Mouse (Mus musculus) liver, embryonic 14.5 days (tissue): Measurements from ENCODE around the gene Tmtc2. TPM values are rescaled to one million over a fixed set of nuclear protein-coding genes. Genes with fewer than 3 reads are reported as not detected.

ENCODE experiments used
- ATAC-seq: fragments of 200-750 bp; cut with Nextera tagmentation; 2 replicates; pipeline ENCODE4 v1.8.0; 2017; ENCODE audit warnings: moderate number of reproducible peaks, mild to moderate bottlenecking, moderate library complexity; ENCODE audit not compliant: insufficient read depth
- DNase-seq, 3 experiments: peaks; one replicate each; pipeline ENCODE4 v3.0.0-alpha.2; 2012 to 2013; ENCODE audit warnings: low read depth in 3 of 3, low spot score in 3 of 3
- H3K27ac ChIP-seq: fragments of 300-500 bp; sonication (generic); 2 replicates; pipeline ENCODE4 v1.5.1; 2014; ENCODE audit warnings: moderate library complexity, mild to moderate bottlenecking, control low read depth, inconsistent platforms
- H3K27me3 ChIP-seq: fragments of 300-500 bp; sonication (generic); 2 replicates; pipeline ENCODE4 v1.6.1; 2014; ENCODE audit warnings: mild to moderate bottlenecking, low read length, moderate library complexity; ENCODE audit not compliant: control insufficient read depth, insufficient read depth
- H3K36me3 ChIP-seq: fragments of 300-500 bp; sonication (generic); replicated peaks from 2 replicates; pipeline ENCODE4 v1.6.1; 2014; ENCODE audit warnings: low read depth; ENCODE audit not compliant: control insufficient read depth, insufficient read depth
- H3K4me1 ChIP-seq, 2 experiments: fragments of 200-500 bp in 1 of 2; fragments of 300-500 bp in 1 of 2; sonication (generic) in 1 of 2; replicated peaks; 2 replicates each; pipeline ENCODE4 v1.6.1; 2012 to 2014; ENCODE audit warnings: antibody characterized with exemption in 1 of 2, inconsistent platforms in 1 of 2, low read length in 1 of 2; ENCODE audit not compliant: control insufficient read depth in 2 of 2, insufficient read depth in 2 of 2
- H3K4me2 ChIP-seq: fragments of 300-500 bp; sonication (generic); 2 replicates; pipeline ENCODE4 v1.6.1; 2014; ENCODE audit warnings: low read depth, mild to moderate bottlenecking, control low read depth, moderate library complexity
- H3K4me3 ChIP-seq, 2 experiments: fragments of 200-500 bp in 1 of 2; fragments of 300-500 bp in 1 of 2; sonication (generic) in 1 of 2; 2 replicates each; pipeline ENCODE4 v1.5.1; 2012 to 2014; ENCODE audit warnings: low read depth in 2 of 2, low read length in 2 of 2, mild to moderate bottlenecking in 2 of 2, control low read depth in 1 of 2, inconsistent platforms in 1 of 2, moderate library complexity in 1 of 2; ENCODE audit not compliant: insufficient read depth in 1 of 2
- H3K9ac ChIP-seq: fragments of 300-500 bp; sonication (generic); replicated peaks from 2 replicates; pipeline ENCODE4 v1.6.1; 2014; ENCODE audit warnings: mild to moderate bottlenecking, control low read depth, moderate library complexity
- H3K9me3 ChIP-seq: fragments of 300-500 bp; sonication (generic); 2 replicates; pipeline ENCODE4 v1.6.1; 2016; ENCODE audit warnings: low read length, mixed read lengths; ENCODE audit not compliant: control insufficient read depth
- CTCF ChIP-seq: IDR thresholded peaks from 2 replicates; pipeline ENCODE4 v1.5.1; 2016; ENCODE audit warnings: antibody characterized with exemption, low read depth, control low read depth
- EP300 ChIP-seq: IDR thresholded peaks from 2 replicates; pipeline ENCODE4 v1.6.1; 2016; ENCODE audit warnings: antibody characterized with exemption, low read depth
- WGBS: fragments of 180-500 bp; shearing (Covaris S2); extraction: QIAGEN DNeasy Blood & Tissue Kit; methylation state at CpG from one replicate; pipeline ENCODE4 v1.1.7; 2014; ENCODE audit not compliant: insufficient replicate concordance; 5-methylcytosine and 5-hydroxymethylcytosine counted together
- polyA plus RNA-seq, 2 experiments: library from polyadenylated mRNA; depleted of rRNA in 1 of 2; stranded (reverse) in 1 of 2; unstranded in 1 of 2; fragments of >200 nt; fragmentation: Nextera tagmentation in 1 of 2; extraction: Ambion mirVana in 1 of 2; gene quantifications; 2 replicates each; pipeline versions ENCODE4 v1.2.1 to v1.2.3; 2012 to 2014

Gene Tmtc2
- polyA plus RNA-seq, 2 experiments, result 0.33 to 0.44 TPM

- H3K27ac ChIP-seq, result no peak overlapping the region
- no peak for DNase-seq
Observed at GRCm38 (mm10) chr10:105193756-105194460, 380.3 kb downstream of the Tmtc2 start.

GRCm38 (mm10) chr10:105192071-105192470, 382.2 kb downstream of the Tmtc2 start:
- Histone ChIP-seq H3K9ac (no peak overlapping the region), H3K9me3 (no peaks in the 10 kb centered on the region), H3K4me1 (no peaks in the 10 kb centered on the region), H3K36me3 (no peaks in the 10 kb centered on the region), H3K4me2 (no peak overlapping the region), H3K27me3 (no peaks in the 10 kb centered on the region), H3K27ac (no peak overlapping the region), H3K4me3 (no peak overlapping the region)
- 61% methylated on average over 2 of the region's 2 CpGs for WGBS
- TF ChIP-seq EP300, result no peak
- TF ChIP-seq CTCF, result no peak
- ATAC-seq (no peak), DNase-seq (no peak)

More at GRCm38 (mm10) chr10:105193756-105194460, 380.3 kb downstream of the Tmtc2 start:
- Histone ChIP-seq H3K4me3 (no peak overlapping the region), H3K4me2 (no peak overlapping the region), H3K27me3 (no peaks in the 10 kb centered on the region), H3K4me1 (no peaks in the 10 kb centered on the region), H3K36me3 (no peaks in the 10 kb centered on the region), H3K9ac (no peak overlapping the region), H3K9me3 (no peaks in the 10 kb centered on the region)
- no peak for TF ChIP-seq CTCF
- no peak for TF ChIP-seq EP300
- 72% methylated on average over 4 of the region's 4 CpGs for WGBS
- ATAC-seq, result no peak

- DNase-seq (no peak), ATAC-seq (no peak)
- no peak for TF ChIP-seq CTCF
- TF ChIP-seq EP300, result no peak
- H3K9ac ChIP-seq, result no peak overlapping the region
- H3K4me3 ChIP-seq, result no peak overlapping the region
- 59% methylated on average over 4 of the region's 4 CpGs for WGBS
- no peaks in the 10 kb centered on the region for H3K36me3 ChIP-seq
- no peaks in the 10 kb centered on the region for H3K9me3 ChIP-seq
- H3K27ac ChIP-seq, result no peak overlapping the region
- H3K27me3 ChIP-seq, result no peaks in the 10 kb centered on the region
- no peak overlapping the region for H3K4me2 ChIP-seq
- no peaks in the 10 kb centered on the region for H3K4me1 ChIP-seq
Observed at GRCm38 (mm10) chr10:105189746-105190145, 384.5 kb downstream of the Tmtc2 start.

- no peak overlapping the region for H3K27ac ChIP-seq
- WGBS, result 14% methylated on average over 5 of the region's 5 CpGs
Observed at GRCm38 (mm10) chr10:105186636-105187035, 387.6 kb downstream of the Tmtc2 start.

DNA sequence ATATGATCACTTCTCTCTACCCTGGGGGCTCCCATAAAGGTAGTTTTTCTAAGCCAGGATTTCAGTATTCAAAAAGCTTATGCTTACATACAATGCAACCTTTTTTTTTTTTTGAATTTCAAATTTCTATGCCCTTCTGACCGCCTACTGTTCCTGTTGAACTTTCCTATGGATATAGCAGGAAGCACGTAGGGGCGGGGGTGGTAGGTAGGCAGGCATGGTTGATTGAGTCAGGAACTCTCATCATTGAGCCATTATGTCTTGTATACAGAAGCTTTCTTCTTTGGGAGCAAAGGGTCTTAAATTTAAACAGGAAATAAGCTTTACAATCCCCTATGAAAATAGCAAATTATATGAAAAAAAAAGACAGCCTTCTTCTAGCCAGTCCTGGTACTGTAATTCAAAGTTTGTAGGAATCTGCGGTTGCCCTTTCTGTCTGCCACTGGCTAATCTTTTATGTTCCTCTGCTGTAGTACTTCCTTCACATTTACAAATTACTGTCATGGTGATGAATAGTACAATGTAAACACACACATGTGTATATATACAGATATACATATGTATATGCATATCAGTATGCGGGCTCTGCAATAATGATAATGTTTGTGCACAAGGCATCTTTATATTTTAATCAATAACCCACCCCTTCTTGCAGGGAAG, 405.7 kb downstream of the Tmtc2 start:
- ATAC-seq (no peak), DNase-seq (no peak)
- H3K9me3 ChIP-seq, result no peaks in the 10 kb centered on the region
- no peak overlapping the region for H3K4me3 ChIP-seq
- 75% methylated on average over 5 of the region's 5 CpGs for WGBS
- H3K4me2 ChIP-seq, result no peak overlapping the region
- H3K27ac ChIP-seq, result no peak overlapping the region
- TF ChIP-seq CTCF (no peak), EP300 (no peak)
- no peaks in the 10 kb centered on the region for H3K27me3 ChIP-seq
- H3K4me1 ChIP-seq, result no peaks in the 10 kb centered on the region
- no peak overlapping the region for H3K9ac ChIP-seq
- no peaks in the 10 kb centered on the region for H3K36me3 ChIP-seq

More at GRCm38 (mm10) chr10:105186636-105187035, 387.6 kb downstream of the Tmtc2 start:
- no peaks in the 10 kb centered on the region for H3K4me1 ChIP-seq
- H3K9me3 ChIP-seq, result no peaks in the 10 kb centered on the region
- ATAC-seq (no peak), DNase-seq (no peak)
- no peaks in the 10 kb centered on the region for H3K27me3 ChIP-seq
- no peak overlapping the region for H3K4me2 ChIP-seq
- H3K9ac ChIP-seq, result no peak overlapping the region
- TF ChIP-seq EP300 (no peak), CTCF (no peak)
- H3K36me3 ChIP-seq, result no peaks in the 10 kb centered on the region
- no peak overlapping the region for H3K4me3 ChIP-seq
